Mouse (Mus musculus): Measurements from ENCODE around the gene Scube3. TPM values are rescaled to one million over a fixed set of nuclear protein-coding genes. Genes with fewer than 3 reads are reported as not detected.

Scube3 gene
- total and polyA plus RNA-seq, 3 experiments: 0.99 to 1.6 (median 1.0) TPM

DNA sequence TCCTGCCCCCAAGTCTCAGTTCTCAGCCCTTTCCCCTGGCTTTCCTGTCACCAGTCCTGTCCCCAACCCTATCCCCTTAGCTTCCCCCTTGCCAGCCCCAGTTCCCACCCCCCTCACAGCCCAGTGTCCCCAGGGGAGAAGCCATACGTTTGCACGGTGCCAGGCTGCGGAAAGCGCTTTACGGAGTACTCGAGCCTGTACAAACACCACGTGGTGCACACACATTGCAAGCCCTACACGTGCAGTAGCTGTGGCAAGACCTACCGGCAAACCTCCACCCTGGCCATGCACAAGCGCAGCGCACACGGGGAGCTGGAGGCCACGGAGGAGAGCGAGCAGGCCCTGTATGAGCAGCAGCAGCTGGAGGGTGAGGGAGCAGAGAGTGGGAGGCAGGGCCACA, 60.0 kb downstream of the Scube3 start:
- Histone ChIP-seq H3K4me1 (ENCODE audit: control insufficient read depth, insufficient read depth, low read length) (no peaks in the 10 kb centered on the region), H3K27ac (no peak overlapping the region), H3K36me3 (ENCODE audit: control insufficient read depth, insufficient read depth, low read length) (no peaks in the 10 kb centered on the region), H3K27me3 (ENCODE audit: control insufficient read depth, insufficient read depth, low read length) (no peaks in the 10 kb centered on the region), H3K79me2 (replicated peaks; ENCODE audit: control insufficient read depth, insufficient read depth, low read length) (no peaks in the 10 kb centered on the region), H3K4me3 (no peak overlapping the region), H3K9ac (ENCODE audit: low read depth, low read length) (no peak overlapping the region)
- WGBS: 84% methylated on average over 14 of the region's 14 CpGs
- DNase-seq: no peak
- TF ChIP-seq POLR2A (IDR thresholded peaks at IDR 0.05; ENCODE audit: insufficient read depth, low read depth, low read length) (no peak), EP300 (IDR thresholded peaks at IDR 0.05; ENCODE audit: insufficient read depth, low read depth, low read length) (no peak), CTCF (IDR thresholded peaks at IDR 0.05) (no peak)
- intact Hi-C loops (cut with DNase I): loop anchor here (10.0 kb wide), 1 partner anchor 323 kb away; no protein-coding TSS in a partner anchor

- TF ChIP-seq POLR2A (IDR thresholded peaks at IDR 0.05; ENCODE audit: insufficient read depth, low read depth, low read length) (no peak), EP300 (IDR thresholded peaks at IDR 0.05; ENCODE audit: insufficient read depth, low read depth, low read length) (no peak), CTCF (IDR thresholded peaks at IDR 0.05) (peak; percentile 87)
Observed at GRCm38 (mm10) chr17:28204052-28204720, 62.2 kb downstream of the Scube3 start.

GRCm38 (mm10) chr17:28205443-28205842, 63.5 kb downstream of the Scube3 start:
- Histone ChIP-seq H3K4me3 (no peak overlapping the region), H3K27me3 (ENCODE audit: control insufficient read depth, insufficient read depth, low read length) (no peaks in the 10 kb centered on the region), H3K79me2 (replicated peaks; ENCODE audit: control insufficient read depth, insufficient read depth, low read length) (no peaks in the 10 kb centered on the region), H3K9ac (ENCODE audit: low read depth, low read length) (no peak overlapping the region), H3K36me3 (ENCODE audit: control insufficient read depth, insufficient read depth, low read length) (no peaks in the 10 kb centered on the region), H3K4me1 (ENCODE audit: control insufficient read depth, insufficient read depth, low read length) (peaks cover 2% of the 10 kb centered on the region; the same call in 1 of the 2 replicates), H3K27ac (no peak overlapping the region)
- intact Hi-C loops (cut with DNase I): loop anchor here (10.0 kb wide), 1 partner anchor 319 kb away; no protein-coding TSS in a partner anchor
- TF ChIP-seq CTCF (IDR thresholded peaks at IDR 0.05) (no peak), POLR2A (IDR thresholded peaks at IDR 0.05; ENCODE audit: insufficient read depth, low read depth, low read length) (no peak), EP300 (IDR thresholded peaks at IDR 0.05; ENCODE audit: insufficient read depth, low read depth, low read length) (no peak)
- no peak for DNase-seq
- 91% methylated on average over 8 of the region's 8 CpGs for WGBS

More at GRCm38 (mm10) chr17:28204052-28204720, 62.2 kb downstream of the Scube3 start:
- H3K79me2 ChIP-seq (replicated peaks; ENCODE audit: control insufficient read depth, insufficient read depth, low read length): no peaks in the 10 kb centered on the region
- no peaks in the 10 kb centered on the region for H3K36me3 ChIP-seq (ENCODE audit: control insufficient read depth, insufficient read depth, low read length)
- H3K4me3 ChIP-seq: no peak overlapping the region
- H3K4me1 ChIP-seq (ENCODE audit: control insufficient read depth, insufficient read depth, low read length): peaks cover 2% of the 10 kb centered on the region; the same call in 1 of the 2 replicates
- DNase-seq: peak; percentile 54 to 63
- H3K9ac ChIP-seq (ENCODE audit: low read depth, low read length): no peak overlapping the region
- intact Hi-C loops (cut with DNase I): loop anchor here (10.0 kb wide), 1 partner anchor 321 kb away; no protein-coding TSS in a partner anchor
- no peaks in the 10 kb centered on the region for H3K27me3 ChIP-seq (ENCODE audit: control insufficient read depth, insufficient read depth, low read length)
- H3K27ac ChIP-seq: no peak overlapping the region
- 53% methylated on average over 14 of the region's 14 CpGs for WGBS

DNA sequence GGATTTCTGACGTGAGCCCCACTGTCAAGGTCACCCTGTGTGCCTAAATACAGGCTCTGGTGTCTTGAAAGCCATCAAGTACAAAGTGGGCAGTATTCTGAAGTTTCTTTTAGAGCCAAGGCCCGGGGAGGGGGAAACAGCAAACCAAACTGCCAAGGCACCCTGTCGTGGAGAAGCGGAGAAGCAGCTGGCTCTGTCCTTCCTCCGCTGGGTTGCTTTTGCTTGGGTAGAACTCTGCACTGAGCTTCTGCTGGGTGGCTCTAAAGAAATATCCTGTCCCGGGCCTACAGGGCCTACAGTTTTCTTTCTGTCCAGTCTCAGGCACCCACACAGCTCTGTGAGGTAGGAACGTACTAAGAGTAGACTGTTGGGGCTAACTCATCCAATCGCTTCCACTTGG, 65.2 kb downstream of the Scube3 start:
- intact Hi-C loops (cut with DNase I): loop anchor here (2.0 to 10.0 kb wide), 3 partner anchors 16 to 318 kb away; no protein-coding TSS in a partner anchor

GRCm38 (mm10) chr17:28207591-28208313, 65.8 kb downstream of the Scube3 start, which contains the start of gene Def6:
Def6 (plus strand) TSS chr17:28207778.
- H3K36me3 ChIP-seq (ENCODE audit: control insufficient read depth, insufficient read depth, low read length): no peaks in the 10 kb centered on the region
- TF ChIP-seq POLR2A (IDR thresholded peaks at IDR 0.05; ENCODE audit: insufficient read depth, low read depth, low read length) (peak; percentile 85), CTCF (IDR thresholded peaks at IDR 0.05) (peak; percentile 80), EP300 (IDR thresholded peaks at IDR 0.05; ENCODE audit: insufficient read depth, low read depth, low read length) (peak; percentile 61; the same call in 1 of the 2 replicates)
- no peaks in the 10 kb centered on the region for H3K27me3 ChIP-seq (ENCODE audit: control insufficient read depth, insufficient read depth, low read length)
- peak within 1 kb of the TSS; percentile 85 for H3K27ac ChIP-seq
- H3K9ac ChIP-seq (ENCODE audit: low read depth, low read length): peak within 1 kb of the TSS; percentile 82
- H3K4me1 ChIP-seq (ENCODE audit: control insufficient read depth, insufficient read depth, low read length): peaks cover 2% of the 10 kb centered on the region; the same call in 1 of the 2 replicates
- no peaks in the 10 kb centered on the region for H3K79me2 ChIP-seq (replicated peaks; ENCODE audit: control insufficient read depth, insufficient read depth, low read length)
- WGBS: 19% methylated on average over 26 of the region's 26 CpGs
- DNase-seq: peak; percentile 84 to 89
- intact Hi-C loops (cut with DNase I): loop anchor here (1.0 to 10.0 kb wide), 4 partner anchors 15 to 317 kb away; no protein-coding TSS in a partner anchor
- H3K4me3 ChIP-seq: peak within 1 kb of the TSS; percentile 71

More for the DNA sequence above, 65.2 kb downstream of the Scube3 start:
- peak overlapping the region; percentile 85 for H3K27ac ChIP-seq
- H3K4me3 ChIP-seq: peak overlapping the region; percentile 19; the same call in 1 of the 2 replicates
- H3K9ac ChIP-seq (ENCODE audit: low read depth, low read length): peak overlapping the region; percentile 36; the same call in 1 of the 2 replicates
- H3K36me3 ChIP-seq (ENCODE audit: control insufficient read depth, insufficient read depth, low read length): no peaks in the 10 kb centered on the region
- TF ChIP-seq EP300 (IDR thresholded peaks at IDR 0.05; ENCODE audit: insufficient read depth, low read depth, low read length) (no peak), POLR2A (IDR thresholded peaks at IDR 0.05; ENCODE audit: insufficient read depth, low read depth, low read length) (no peak), CTCF (IDR thresholded peaks at IDR 0.05) (no peak)
- 67% methylated on average over 8 of the region's 8 CpGs for WGBS
- DNase-seq: no peak
- H3K4me1 ChIP-seq (ENCODE audit: control insufficient read depth, insufficient read depth, low read length): peaks cover 2% of the 10 kb centered on the region; the same call in 1 of the 2 replicates
- no peaks in the 10 kb centered on the region for H3K27me3 ChIP-seq (ENCODE audit: control insufficient read depth, insufficient read depth, low read length)
- no peaks in the 10 kb centered on the region for H3K79me2 ChIP-seq (replicated peaks; ENCODE audit: control insufficient read depth, insufficient read depth, low read length)

Measured in heart, adult 2 months (tissue).